Mouse (Mus musculus) limb, embryonic 14.5 days (tissue): ENCODE data around the gene Chrm4. TPM values are rescaled to one million over a fixed set of nuclear protein-coding genes. Genes with fewer than 3 reads are reported as not detected.

Experiments
- ATAC-seq: fragments of 200-750 bp; cut with Nextera tagmentation; 2 replicates; pipeline ENCODE4 v1.8.0; 2017; ENCODE audit warnings: low read depth, moderate number of reproducible peaks, moderate TSS enrichment; ENCODE audit not compliant: low FRiP score
- DNase-seq: peaks from one replicate; pipeline ENCODE4 v3.0.0-alpha.2; 2015; ENCODE audit warnings: low spot score
- H3K27ac ChIP-seq: fragments of 300-500 bp; sonication (generic); replicated peaks from 2 replicates; pipeline ENCODE4 v1.5.1; 2014; ENCODE audit warnings: low read depth, mild to moderate bottlenecking, low read length, moderate library complexity, mixed read lengths
- H3K27me3 ChIP-seq: fragments of 300-500 bp; sonication (generic); 2 replicates; pipeline ENCODE4 v1.6.1; 2014; ENCODE audit warnings: low read length, mixed read lengths; ENCODE audit not compliant: control insufficient read depth, insufficient read depth
- H3K36me3 ChIP-seq: fragments of 300-500 bp; sonication (generic); 2 replicates; pipeline ENCODE4 v1.6.1; 2014; ENCODE audit warnings: mild to moderate bottlenecking, low read length, moderate library complexity, mixed read lengths; ENCODE audit not compliant: control insufficient read depth, insufficient read depth
- H3K4me1 ChIP-seq: fragments of 300-500 bp; sonication (generic); 2 replicates; pipeline ENCODE4 v1.6.1; 2014; ENCODE audit warnings: antibody characterized with exemption, low read length, mixed read lengths; ENCODE audit not compliant: control insufficient read depth, insufficient read depth
- H3K4me2 ChIP-seq: fragments of 300-500 bp; sonication (generic); replicated peaks from 2 replicates; pipeline ENCODE4 v1.6.1; 2014; ENCODE audit warnings: low read depth, mild to moderate bottlenecking, low read length, moderate library complexity; ENCODE audit not compliant: severe bottlenecking
- H3K4me3 ChIP-seq: fragments of 300-500 bp; sonication (generic); replicated peaks from 2 replicates; pipeline ENCODE4 v1.5.1; 2014; ENCODE audit warnings: low read length
- H3K9ac ChIP-seq: fragments of 300-500 bp; sonication (generic); 2 replicates; pipeline ENCODE4 v1.6.1; 2014; ENCODE audit warnings: mild to moderate bottlenecking, low read depth, low read length, moderate library complexity; ENCODE audit not compliant: severe bottlenecking
- H3K9me3 ChIP-seq: fragments of 300-500 bp; sonication (generic); 2 replicates; pipeline ENCODE4 v1.6.1; 2016; ENCODE audit warnings: low read length; ENCODE audit not compliant: control insufficient read depth
- POLR2A ChIP-seq: fragments of 200-500 bp; IDR thresholded peaks from 2 replicates; pipeline ENCODE4 v1.8.0; 2012; ENCODE audit warnings: inconsistent platforms, mild to moderate bottlenecking, moderate library complexity, borderline replicate concordance; ENCODE audit not compliant: insufficient read depth, insufficient read length; ENCODE audit errors: extremely low read depth
- WGBS: fragments of 180-500 bp; shearing (Covaris S2); extraction: QIAGEN DNeasy Blood & Tissue Kit; methylation state at CpG from one replicate; pipeline ENCODE4 v1.1.7; 2014; 5-methylcytosine and 5-hydroxymethylcytosine counted together
- polyA plus RNA-seq, 2 experiments: library from polyadenylated mRNA; depleted of rRNA in 1 of 2; stranded (reverse) in 1 of 2; unstranded in 1 of 2; fragments of >200 nt; fragmentation: Nextera tagmentation in 1 of 2; extraction: Ambion mirVana in 1 of 2; gene quantifications; 2 replicates each; pipeline versions ENCODE4 v1.2.1 to v1.2.3; 2012 to 2014

Chrm4 gene
- polyA plus RNA-seq, 2 experiments = 0.17 to 0.47 TPM

DNA sequence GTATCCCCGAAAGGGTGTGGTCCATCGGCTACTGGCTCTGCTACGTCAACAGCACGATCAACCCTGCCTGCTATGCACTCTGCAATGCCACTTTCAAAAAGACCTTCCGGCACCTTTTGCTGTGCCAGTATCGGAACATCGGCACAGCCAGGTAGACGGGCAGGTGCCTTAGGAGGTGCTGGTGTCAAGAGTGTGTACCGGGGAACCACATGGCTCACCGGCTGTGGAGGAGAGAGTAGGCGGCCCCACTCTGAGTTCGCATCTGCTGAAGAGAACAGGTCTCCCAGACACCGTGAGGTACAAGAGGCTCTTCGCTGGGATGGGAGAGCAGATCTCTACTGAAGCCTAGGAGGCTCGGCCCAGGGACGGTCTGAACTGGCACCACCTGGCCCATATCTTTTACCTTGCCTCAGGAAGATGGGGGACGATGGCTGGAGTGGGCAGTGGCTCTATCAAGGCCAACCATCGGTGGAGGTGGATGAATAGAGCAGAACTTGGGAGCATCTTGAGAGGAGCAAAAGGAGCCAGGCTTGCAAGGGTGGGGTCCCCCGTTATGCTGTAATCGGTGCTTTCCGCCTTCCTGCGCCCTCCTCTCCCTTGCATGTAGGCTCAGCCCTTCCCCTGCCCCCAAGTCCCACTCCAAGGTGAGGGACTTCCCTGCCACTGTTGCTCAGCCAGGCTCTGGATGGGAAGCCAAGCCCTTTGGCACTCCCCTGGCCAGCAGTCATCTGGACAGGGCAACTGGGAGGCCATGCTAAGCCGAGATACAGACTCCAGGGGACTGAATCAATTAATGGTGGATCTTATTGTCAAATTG, 1.7 kb downstream of the Chrm4 start:
- H3K27me3 ChIP-seq = peaks cover 3% of the 10 kb centered on the region
- peaks cover 24% of the 10 kb centered on the region for H3K4me1 ChIP-seq
- H3K9me3 ChIP-seq = no peaks in the 10 kb centered on the region
- H3K4me3 ChIP-seq = no peak overlapping the region
- no peak overlapping the region for H3K4me2 ChIP-seq
- WGBS = 71% methylated on average over 22 of the region's 23 CpGs
- no peak overlapping the region for H3K27ac ChIP-seq
- TF ChIP-seq POLR2A = no peak
- no peak overlapping the region for H3K9ac ChIP-seq
- ATAC-seq = no peak
- no peak for DNase-seq
- peaks cover 7% of the 10 kb centered on the region; the same call in 1 of the 2 replicates for H3K36me3 ChIP-seq

DNA sequence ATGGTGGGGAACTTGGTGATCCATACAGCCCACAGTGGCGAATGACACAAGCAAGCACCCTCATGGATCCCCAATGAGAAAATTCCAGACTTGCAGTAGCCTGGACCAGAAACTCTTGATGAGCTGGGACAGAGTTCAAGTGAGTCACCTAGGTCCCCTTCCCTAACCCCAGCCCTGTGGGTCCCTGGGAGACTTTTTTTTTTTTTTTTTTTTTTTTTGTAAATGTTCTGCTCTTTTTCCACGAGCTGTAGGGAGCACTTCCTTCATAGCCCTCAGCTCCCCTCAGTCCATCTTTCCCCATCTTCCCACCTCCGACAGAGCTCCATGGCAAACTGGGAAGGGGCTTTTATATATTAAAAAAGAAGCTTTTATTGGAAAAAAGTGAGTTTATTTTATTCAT, 2.4 kb downstream of the Chrm4 start:
- H3K4me2 ChIP-seq = peak overlapping the region; percentile 81
- peak overlapping the region; percentile 73 for H3K4me3 ChIP-seq
- no peak for ATAC-seq
- TF ChIP-seq POLR2A = no peak
- H3K27ac ChIP-seq = no peak overlapping the region
- 64% methylated on average over 3 of the region's 3 CpGs for WGBS
- peaks cover 22% of the 10 kb centered on the region for H3K4me1 ChIP-seq
- H3K36me3 ChIP-seq = peaks cover 11% of the 10 kb centered on the region; the same call in 1 of the 2 replicates
- H3K9ac ChIP-seq = no peak overlapping the region
- no peaks in the 10 kb centered on the region for H3K9me3 ChIP-seq
- H3K27me3 ChIP-seq = no peaks in the 10 kb centered on the region
- DNase-seq = no peak

DNA sequence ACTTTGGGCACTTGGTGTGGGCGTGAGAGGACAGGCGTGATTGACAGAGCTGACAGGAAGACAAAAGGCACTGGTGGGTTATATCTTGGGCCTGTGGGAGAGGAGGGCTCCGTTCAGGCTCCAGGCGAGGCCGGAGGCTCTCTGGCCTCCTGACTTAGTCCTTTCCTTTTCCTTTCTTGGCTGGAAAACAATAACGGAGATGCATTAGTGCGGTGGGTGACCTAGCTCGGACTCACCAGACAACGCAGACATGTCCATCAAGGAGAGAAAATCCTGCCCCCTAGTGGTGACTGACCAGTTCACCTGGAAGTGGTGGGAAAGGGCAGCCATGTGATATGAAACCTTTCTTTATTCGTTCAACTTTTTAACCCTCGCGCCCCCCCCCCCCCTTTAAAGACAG, 2.9 kb downstream of the Chrm4 start:
- Histone ChIP-seq H3K27me3 (no peaks in the 10 kb centered on the region), H3K4me2 (peak overlapping the region; percentile 81), H3K27ac (no peak overlapping the region), H3K4me1 (peaks cover 22% of the 10 kb centered on the region), H3K4me3 (peak overlapping the region; percentile 73), H3K9me3 (no peaks in the 10 kb centered on the region), H3K36me3 (peaks cover 13% of the 10 kb centered on the region; the same call in 1 of the 2 replicates), H3K9ac (peak overlapping the region; percentile 99; the same call in 1 of the 2 replicates)
- 11% methylated on average over 12 of the region's 12 CpGs for WGBS
- ATAC-seq (0 out of 2 replicates have a peak, but pooled peaks have one; percentile 20), DNase-seq (peak; percentile 90)
- no peak for TF ChIP-seq POLR2A

DNA sequence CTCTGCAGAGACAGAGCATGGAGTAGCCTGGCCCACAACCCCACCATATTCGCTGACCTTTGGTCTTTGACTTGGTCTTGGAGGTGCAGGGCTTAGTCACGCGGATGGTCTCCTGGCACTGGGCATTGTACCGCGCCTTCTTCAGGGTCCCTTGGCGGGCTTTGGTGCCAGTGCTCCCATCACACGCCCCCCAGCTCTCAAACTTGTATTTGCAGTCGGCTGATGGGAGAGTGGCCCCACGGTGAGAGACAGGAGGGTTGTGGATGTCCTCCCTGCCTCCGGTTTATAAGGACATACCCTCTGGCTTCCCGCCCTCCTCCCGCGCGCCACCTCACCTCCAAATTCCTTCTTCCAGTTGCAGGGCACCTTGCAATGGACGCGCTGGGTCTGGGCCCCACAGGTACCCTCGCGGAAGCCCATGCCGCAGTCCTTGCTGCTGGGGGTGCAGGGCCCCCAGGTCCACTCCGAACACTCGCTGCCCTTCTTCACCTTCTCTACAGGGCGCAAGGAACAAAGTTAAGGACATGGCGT, 3.8 kb downstream of the Chrm4 start:
- 2% methylated on average over 22 of the region's 23 CpGs for WGBS

DNA sequence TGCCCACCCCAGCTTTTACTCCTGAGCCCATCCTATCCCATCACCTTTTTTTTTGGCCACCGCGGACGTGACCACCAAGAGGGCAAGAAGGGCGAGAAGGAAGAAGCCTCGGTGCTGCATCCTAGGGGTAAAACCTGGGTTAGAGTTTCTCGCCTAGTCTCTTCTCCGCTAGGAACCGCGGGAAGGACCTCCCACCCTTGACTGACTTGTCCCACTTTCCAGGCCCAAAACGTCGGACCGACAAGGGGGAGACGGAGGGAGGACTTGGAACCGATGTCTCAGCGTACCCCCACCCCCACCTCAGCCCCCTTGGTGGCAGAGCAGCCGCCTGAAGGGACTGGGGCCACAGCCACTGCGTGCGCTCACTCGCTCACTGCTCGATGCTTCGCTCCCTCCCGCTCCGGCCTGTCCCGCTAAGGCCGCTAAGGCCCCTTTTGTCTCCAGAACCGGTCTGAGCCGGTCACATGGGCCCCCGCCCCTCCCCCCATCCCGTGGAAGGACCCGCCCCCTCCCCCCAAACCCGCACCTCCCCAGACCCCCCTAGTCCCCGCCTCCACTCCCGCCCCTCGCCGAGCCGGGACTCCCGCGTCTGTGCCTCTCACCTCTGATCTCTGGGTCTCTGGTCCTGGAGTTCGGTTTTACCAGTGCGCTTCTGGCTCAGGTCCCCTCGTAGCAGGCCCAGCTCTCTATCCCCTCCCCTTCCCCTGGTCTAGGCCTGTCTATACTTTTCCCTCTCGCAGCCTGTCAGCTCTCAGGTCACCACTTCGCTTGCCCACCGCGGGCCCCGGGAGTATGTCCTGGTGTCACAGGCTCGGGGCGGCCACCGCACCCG, 4.5 kb downstream of the Chrm4 start:
- peak; percentile 97 for TF ChIP-seq POLR2A
- Histone ChIP-seq H3K27me3 (no peaks in the 10 kb centered on the region), H3K9ac (peak overlapping the region; percentile 99), H3K4me3 (peak overlapping the region; percentile 73), H3K36me3 (peaks cover 29% of the 10 kb centered on the region), H3K4me2 (peak overlapping the region; percentile 81), H3K27ac (peak overlapping the region; percentile 99), H3K9me3 (no peaks in the 10 kb centered on the region), H3K4me1 (peaks cover 22% of the 10 kb centered on the region)
- peak; percentile 82 for ATAC-seq
- WGBS = 1% methylated on average over 42 of the region's 50 CpGs
- DNase-seq = peak; percentile 80

More for the DNA sequence above, 3.8 kb downstream of the Chrm4 start:
- peak overlapping the region; percentile 99 for H3K27ac ChIP-seq
- peak overlapping the region; percentile 81 for H3K4me2 ChIP-seq
- no peaks in the 10 kb centered on the region for H3K27me3 ChIP-seq
- ATAC-seq = no peak
- H3K36me3 ChIP-seq = peaks cover 22% of the 10 kb centered on the region
- no peak for DNase-seq
- peak overlapping the region; percentile 99 for H3K9ac ChIP-seq
- H3K9me3 ChIP-seq = no peaks in the 10 kb centered on the region
- peak overlapping the region; percentile 73 for H3K4me3 ChIP-seq
- TF ChIP-seq POLR2A = peak; percentile 36; the same call in 1 of the 2 replicates
- peaks cover 22% of the 10 kb centered on the region for H3K4me1 ChIP-seq
